Comparison of ENCODE assay signal across 13 mouse cellular contexts in the genomic region with DNA sequence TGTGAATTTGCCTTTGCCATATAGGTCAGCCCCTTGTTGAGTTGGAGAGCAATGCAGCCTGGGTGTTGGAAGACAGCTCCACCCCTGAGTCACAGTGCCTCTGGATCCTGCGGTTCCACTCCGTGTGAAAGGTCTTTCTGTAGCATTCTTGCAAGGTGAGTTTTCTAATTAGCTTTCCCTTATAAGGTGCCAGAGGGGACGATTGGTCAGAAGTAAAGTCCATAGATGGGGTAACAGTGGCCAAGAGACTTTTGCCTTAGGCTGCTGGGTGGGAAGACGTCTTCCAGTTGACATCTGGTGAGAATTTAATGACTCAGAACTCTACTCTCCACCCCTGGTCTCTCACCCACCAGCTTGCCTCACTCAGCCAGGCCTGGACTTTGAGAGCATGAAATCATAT.
"Had no signal": no experiment of that assay in that cellular context is flagged by ENCODE, and none has a peak within 500 bp of the region (broad histone marks: within the 10 kb centered on the region; RNA-seq: fewer than 3 reads in every experiment).

No protein-coding gene starts in this region.

- DNase-seq: gastrocnemius, adult 2 months; gastrocnemius, postnatal 10 days; gastrocnemius, postnatal 25 days; heart, adult 18-20 months; heart, postnatal 10 days; heart, postnatal 4 days; kidney, adult 18-20 months; kidney, adult 8-10 months; kidney, postnatal 10 days; kidney, postnatal 25 days; kidney, postnatal 4 days; liver; liver, embryonic 13.5 days had no signal
